Mouse (Mus musculus): ENCODE data around the gene Clmn.
A peak's percentile ranks its signal among the peaks of the same experiment; 100 is the strongest.
"Not testable (repeated sequence)": the region's sequence is repeated elsewhere in the genome, so short reads cannot be mapped to it uniquely, and the experiment has no call there.

The Clmn gene

DNA sequence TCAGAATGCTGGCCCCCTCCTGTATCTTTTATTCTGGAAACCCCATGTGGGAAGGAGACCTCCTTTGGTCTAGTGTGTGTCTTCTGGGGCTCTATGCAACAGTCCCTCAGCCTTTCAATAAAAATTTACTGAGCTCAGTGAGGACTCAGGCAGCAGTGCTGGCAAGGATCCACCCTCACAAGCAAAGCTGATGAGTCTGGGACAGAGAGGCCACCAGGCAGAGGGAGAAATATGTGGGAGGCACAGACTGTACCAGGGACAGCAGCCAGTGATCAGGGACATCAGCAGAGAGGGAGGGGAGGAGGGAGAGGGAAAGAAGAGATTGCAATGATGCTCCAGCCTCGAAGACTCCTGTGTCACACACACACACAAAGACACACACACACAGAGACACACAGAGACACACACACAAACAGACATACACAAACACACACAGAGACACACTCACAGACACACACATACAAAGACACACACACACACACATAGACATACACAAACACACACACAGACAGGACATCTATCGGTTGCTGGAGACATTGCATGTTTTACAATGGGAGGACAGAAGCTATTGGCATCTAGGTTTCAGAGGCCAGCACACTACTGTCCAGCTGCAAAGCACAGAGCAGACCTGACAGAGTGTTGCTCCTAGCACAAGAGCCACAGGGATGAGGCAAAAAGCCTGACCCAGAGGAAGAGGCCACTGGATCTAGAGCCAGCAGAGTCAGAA, 27.6 kb downstream of the Clmn start:
- peak; percentile 31 for DNase-seq

DNA sequence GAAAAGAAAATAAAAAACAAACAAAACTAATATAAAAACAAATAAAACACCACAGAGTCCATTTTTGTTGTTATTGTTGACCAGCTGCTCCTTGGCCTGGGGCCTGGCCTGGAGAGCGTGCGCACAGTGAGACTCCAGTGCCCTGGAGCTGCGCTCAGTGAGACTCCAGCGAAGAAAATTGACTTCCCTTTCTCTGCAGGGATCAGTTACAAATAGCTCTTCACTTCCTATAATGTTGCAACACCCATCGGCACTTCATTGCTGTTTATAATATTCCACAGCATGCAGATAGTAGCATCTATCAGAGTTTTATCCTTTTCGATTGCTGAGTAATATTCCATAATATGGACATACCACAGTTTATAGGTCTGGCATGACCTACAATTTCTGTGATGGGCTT, 28.6 kb downstream of the Clmn start:
- no peak for DNase-seq

DNA sequence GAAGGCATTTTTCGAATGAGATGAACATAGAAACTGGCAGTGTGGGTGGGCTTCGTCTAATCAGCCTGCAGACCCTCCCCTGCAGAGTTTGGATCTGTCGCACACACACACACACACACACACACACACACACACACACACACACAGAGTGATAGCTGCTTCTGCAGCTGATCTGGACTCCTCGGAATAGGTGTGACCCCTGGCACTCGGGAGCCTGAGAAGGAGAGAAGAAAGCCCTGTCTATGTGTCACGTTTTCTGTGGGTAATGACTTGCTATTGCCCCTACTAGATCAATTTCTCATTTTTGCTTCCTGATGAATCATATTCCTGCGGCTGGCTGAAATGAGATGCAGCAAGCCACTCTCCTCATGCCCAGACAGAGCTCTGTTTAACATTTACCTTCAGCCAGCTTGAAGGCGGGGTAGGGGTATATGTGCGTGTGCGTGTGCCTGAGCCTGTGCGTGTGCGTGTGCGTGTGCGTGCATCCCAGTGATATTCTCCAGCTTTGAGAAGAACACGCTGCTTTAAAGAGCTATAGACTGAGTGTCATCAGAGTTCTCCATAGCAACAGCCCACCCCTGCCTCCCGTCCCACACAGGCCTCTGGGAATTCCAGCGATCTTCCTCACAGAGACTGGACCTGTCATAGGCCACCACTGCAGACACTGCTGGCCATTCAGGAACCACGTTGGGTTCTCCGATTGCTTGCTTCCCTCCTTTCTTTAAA, 29.3 kb downstream of the Clmn start:
- DNase-seq, result no peak

DNA sequence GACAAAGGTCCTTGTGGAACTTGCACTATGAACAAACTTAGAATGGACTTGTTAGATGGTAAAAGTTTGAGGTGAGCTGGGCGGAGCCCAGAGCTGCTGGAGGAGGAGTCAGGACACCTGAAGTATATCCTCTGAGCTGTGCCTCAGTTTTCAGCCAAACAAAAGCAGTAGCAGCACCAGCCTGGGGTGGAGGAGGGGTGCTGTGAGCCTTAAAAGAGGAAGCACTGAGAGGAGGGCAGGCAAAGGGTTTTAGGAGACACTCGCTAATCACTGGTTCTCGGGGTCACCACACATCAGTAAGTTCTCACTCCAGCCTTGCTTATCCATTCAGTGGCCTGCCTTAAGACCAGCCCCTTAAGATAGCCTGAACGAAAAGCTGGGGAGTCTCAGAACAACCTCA, 30.1 kb downstream of the Clmn start:
- no peak for DNase-seq

DNA sequence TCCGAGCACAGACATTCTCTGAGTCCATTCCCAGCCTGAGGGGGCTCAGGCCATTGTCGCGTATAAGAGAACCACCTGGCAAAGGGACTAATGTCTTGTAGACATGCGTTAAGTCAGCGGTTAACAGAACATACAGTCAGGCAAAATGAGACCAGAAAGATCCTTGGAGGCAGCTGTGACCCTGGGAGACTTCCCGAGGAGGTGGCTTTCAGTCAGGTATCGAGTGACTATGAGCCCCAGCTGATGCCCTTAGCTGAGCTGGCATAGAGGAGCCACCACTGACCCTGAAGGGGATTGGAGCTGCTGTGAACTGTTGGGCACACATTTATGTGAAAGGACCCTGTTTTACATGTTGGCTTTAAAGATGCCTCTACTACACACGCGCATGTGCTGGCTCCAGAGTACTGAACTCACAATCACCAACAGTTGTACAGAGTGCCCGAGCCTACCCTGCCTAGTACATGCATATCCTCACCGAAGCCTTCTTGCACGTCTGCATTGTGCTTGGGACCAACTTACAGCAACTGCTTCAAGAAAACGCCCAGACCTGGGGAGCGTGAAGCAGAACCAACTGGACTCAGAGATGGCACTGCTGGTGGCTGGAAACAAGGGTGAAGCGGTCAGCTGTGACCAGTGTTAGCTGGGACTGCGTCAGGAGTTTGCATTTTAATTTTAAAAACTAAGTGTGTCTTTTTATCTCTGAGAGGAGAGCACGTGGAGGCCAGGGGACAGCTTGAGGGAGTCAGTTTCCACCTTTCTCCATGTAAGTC, 34.0 kb downstream of the Clmn start:
- no peak for DNase-seq

DNA sequence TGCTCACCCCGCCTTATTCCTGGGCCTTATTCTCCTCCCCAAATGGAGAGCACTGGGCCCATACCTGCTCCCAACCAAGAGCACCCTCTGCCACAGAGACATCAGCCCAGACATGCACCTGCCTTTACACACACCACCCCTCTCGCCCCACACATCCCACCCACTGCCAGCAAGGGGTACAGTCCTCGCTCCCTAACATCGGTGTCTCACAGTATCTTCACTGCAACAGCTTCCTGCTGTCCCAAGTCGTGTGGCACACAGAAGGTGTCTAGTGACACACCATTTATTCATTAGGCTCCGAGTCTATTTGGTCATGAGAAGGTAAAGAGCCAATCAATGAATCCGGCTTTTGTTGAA, 34.6 kb downstream of the Clmn start:
- no peak for DNase-seq

DNA sequence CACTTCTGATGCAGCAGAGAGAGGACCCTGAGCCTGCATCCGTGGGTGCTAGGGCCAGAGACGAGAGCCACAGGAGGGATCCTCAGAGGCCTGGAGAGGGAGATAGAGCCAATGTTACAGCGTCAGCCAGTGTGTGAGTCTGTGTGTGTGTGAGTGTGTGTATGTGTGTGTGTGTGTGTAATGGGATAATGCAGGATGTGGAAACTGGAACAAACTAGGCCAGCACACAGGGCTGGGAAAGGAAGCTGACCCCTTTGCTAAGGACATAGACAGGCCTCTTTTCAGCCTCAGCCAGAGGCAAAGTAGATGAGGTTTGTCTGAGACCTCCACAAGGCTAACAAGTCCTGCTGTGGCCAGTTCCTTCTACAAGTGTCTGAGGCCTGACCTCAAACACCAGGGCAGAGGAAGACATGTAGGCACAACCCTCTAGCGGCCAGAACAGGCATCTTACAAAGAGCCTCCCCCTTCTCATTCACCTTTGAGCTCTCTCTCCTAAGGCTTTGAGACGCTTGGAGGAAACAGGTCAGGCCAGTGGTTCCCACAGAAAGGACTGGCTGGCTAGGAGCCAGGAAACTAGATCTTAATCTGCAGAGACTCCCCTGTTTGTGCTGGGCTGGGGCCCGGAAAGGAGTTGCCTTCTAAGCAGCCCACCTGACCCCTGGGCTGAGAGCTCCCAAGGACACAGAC, 35.1 kb downstream of the Clmn start:
- DNase-seq, result no peak

DNA sequence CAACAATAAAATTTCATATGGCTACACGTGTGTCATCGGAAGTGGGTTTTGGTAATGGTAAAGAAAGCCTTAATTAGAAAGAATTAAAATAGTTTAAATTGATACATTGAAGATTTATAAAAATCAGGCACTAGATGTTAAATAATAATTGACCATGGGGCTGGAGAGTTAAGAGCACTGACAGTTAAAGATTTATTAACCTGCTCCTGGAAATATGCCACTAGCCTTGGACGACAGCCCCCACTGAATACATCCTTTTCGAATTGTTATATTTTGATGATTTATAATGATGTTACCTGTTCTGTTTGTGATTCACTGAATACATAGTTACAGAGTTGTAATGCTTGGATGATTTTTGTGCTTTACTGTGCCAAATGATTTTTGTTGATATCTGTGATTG, 35.9 kb downstream of the Clmn start:
- not testable (repeated sequence) for DNase-seq

DNA sequence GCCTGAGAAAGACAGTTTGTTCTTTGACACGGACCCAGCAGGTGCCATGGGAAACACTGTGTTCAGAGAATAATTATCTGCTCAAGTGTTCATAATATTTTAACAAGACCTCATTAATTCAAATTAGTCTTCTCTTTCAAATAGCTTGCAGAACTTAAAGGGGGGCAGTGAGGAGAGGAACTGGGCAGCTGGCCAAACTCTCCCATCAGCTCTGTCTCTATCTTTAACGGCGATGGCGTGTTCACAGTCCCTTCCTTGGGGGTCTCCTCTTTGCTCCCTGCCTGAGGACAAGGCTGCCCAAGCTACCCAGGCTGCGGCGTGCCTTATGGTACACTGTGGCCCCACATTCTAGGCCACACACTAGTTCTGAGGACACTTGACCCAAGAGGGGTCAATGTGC, 37.2 kb downstream of the Clmn start:
- peak; percentile 37 for DNase-seq

DNA sequence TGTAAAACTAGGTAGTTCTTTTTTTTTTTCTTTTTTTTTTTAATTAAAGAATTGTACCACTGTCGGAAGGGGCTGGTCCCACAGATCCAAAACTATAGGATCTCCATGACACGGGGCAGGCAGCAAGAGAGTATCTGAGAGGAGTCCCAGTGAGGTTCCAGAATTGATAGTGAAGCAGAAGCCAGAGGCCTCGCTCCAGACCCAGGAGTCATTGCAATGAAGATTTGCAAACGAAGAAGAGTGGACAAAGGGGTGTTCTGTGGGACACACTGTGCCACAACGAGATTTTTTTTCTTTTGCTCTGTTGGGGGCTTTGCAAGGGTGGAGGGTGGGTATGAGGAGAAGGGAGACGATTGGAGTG, 40.0 kb downstream of the Clmn start:
- DNase-seq, result no peak

DNA sequence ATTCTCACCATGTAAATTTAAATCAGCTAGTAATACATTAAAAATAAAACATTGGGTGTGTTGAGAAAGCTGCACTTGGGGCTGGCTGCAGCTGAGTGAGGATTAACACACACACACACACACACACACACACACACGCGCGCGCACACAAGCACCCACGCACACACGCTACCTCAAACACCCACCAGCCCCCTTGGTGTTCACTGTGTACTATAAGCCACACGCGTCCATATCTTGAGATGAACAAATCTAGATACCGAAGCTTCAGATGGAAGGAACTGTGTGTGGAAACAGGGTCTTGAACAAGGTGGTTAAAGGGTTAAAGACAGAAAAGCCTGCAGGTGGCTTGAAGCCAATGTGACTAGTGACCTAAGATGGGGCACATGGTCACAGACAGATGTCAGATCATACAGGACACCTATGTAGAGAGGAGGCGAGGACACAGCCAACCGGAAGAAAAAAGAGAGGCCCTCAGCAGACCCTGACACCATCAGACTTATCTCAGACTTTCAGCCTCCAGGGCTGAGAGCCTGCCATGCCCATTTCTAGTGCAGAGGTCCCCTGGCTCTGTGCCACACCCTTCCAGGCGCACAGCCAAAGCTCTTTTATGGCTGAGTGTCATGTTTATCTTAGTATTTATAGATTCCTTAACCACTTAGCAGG, 40.5 kb downstream of the Clmn start:
- peak; percentile 65 for DNase-seq

DNA sequence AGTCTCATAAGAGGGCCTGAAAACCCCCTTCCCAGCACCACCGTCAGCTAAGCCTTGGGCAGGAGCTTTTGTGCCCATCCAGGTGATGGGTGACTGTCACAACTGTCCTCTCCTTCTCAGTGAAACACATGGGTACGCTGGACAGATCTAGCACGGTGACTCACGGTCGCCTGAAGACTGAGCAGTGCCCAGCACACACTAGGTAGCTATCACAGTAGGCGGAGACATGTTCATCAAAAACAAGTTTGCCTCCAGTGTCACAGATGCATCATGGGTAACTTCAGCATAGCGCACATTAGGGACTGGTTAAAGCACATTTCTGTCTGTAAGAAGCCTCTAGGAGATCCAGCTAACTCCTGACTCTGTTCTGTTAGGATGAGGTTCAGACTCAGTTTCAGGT, 41.2 kb downstream of the Clmn start:
- no peak for DNase-seq

DNA sequence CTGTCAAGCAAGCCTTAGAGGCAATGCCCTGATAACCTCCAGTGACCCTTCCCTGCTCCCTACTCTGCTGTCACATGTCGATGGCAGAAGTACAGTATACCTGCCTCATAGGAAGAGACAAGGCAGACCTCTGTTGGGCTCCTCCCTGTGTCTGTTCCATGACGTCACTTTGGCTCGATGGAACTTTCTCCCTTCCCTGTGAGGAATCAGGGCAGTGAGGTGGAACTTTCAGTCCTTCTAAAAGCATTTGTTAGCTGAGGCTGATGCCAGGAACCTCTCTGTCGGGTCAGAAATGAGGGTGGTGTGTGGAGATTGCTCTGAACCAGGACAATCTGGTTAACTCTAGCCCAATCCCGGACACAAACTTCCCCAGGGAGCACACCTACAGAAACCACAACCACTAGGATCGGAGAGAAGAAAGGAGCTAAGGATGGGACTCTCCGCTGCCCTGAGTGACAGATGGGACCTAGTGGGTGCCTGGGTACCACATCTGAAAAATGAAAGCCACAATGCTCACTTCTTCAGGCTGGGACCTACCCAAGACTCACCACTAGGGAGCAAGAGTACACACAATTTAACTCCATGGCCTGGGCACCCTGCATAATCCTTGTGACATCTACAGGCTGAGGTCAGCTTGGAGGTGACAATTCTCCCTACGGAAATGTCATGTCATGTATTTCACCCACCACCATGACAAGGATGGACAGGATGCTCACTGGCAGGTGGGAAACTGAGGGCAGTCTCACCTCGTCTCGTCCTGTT, 41.9 kb downstream of the Clmn start:
- no peak for DNase-seq

DNA sequence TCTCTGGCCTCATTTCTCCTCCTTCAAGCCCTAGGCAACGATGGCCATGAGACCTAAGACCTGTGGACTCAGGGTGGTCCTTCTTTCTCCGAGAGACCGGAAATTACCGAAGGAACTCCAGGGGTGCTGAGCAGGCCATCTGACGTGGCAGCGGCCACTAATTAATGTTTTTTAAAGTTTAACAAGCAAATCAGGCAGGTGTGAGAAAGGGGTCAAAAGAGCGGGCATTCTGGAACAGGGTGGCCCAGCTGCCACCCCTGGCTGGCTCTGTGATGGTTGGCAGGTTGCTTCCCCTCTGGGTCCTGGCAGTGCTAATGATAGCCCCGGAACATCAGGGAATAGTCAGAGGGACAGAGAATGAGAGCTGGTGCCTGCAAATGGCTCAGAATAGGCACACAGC, 42.7 kb downstream of the Clmn start:
- no peak for DNase-seq

DNA sequence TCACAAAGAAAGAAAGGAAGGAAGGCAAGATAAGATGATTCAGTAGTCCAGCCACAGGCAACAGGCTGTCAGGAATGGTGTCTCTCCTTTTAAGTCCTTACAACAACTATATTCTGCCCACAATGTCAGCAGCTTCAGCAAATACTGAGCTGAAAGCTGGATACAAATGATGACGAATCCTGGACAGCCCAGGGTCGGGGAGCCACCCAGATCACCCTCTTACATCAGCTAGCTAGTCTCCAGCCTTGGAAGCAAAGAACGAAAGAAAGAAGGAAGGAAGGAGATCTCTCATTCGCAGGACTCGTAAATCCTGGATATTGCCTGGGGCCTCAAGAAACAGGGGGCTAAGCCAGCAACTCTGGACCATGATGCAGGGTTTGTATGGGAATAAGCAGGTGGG, 44.8 kb downstream of the Clmn start:
- DNase-seq, result no peak

DNA sequence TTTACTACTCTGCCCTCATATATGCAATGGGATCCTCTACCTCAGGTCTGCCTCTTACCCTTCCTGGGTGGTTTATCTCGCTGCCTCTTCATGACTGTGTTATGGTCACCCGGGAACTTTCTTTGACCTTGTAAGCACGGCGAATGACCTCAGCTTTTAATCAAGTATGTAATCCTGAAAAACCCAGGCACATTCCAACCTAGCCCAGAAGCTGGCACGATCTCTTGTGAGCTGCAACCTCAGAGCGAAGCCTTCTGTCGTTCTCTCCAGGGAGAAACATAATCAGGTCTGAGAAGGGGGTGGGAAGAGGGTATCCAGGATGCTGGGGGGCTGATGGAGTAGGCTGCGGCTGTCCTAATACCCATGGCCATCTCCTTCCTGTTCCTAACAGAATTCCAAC, 45.8 kb downstream of the Clmn start:
- no peak for DNase-seq

DNA sequence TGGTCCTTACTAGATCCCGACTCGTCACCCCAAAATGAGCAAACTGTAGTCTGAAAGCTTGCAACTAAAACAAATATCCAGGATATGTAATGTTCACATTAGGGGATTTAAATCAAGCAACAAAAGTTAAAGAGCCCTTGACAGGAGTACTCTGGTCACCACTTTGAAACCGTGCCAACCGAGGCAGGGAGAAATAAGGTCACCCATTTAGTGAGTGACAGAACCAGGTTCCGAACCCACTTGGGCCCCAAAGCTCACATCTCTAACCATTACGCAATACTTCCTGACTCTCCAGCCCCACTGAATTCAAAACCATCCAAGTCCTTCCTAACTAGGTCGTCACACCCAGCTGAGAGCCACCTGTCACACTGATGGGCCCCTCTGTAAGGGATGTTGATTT, 46.8 kb downstream of the Clmn start:
- no peak for DNase-seq

DNA sequence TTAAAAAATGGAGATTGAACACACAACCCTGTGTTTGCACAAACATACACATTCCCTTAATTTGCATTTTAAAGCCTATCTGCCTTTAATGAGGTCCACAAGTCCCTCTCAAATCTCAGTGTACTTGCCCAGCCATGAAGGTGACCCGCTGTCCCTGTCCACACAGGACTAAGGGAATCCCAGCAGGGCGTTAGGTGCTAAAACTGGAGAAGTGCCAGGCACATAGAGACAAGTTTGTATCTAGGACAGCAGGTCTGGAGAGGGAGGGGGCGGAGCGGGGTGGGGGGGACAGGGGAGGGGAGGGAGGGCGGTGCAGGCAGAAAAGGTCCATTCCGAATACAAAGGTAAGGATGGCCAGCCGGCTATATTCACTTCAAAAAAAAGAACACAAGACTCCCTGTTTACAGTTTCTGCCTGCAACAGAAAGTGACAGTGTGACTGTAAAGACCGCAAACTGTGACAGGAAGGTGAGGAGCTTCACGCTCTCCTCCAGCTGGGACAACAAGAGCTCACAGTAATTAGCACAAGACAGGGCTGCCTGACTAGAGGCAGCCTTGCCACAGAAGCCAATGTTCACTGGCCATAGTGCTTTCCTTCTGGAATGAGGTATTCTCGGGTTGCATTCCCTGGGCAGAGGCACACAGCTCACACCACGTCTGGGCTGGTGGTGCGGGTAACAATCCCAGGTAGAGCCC, 47.6 kb downstream of the Clmn start:
- DNase-seq, result no peak

DNA sequence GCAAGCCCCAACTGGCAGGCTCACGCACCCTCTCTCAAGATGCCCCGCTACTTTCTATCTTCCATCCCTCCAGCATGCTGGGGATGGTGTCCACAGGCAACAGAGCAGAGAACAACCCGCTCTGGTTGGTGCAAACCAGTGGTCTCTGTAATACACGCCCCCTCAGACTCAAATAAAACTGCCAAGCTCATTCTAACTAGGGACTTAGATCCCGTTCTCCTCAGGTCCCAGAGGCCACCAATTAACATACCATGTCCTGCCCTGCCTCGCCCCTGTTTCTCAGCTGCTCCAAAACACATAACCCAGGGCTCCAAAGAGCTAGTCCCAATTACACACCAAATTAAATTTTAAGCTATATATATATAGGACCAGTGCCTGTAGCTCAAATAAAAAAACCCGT, 50.6 kb downstream of the Clmn start:
- DNase-seq, result no peak

DNA sequence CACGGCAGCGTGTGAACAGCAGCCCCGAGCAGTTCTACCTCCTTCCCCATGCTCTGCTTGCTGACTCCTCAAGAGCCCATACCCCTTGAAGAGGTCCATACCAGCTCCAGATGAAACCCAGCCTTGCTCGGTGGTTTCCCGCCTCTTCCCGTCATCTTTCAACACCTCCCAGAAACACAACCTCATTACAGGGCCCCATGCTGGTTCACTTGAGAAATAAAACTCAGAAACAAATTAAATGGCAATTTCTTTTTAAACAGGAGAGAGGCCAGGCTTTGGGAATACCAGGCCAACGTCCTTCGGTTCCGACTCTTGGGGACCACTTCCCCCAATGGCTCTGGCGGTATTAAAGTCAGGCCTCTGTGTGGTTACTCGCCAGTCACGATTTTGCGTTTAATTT, 51.1 kb downstream of the Clmn start:
- DNase-seq, result no peak

DNA sequence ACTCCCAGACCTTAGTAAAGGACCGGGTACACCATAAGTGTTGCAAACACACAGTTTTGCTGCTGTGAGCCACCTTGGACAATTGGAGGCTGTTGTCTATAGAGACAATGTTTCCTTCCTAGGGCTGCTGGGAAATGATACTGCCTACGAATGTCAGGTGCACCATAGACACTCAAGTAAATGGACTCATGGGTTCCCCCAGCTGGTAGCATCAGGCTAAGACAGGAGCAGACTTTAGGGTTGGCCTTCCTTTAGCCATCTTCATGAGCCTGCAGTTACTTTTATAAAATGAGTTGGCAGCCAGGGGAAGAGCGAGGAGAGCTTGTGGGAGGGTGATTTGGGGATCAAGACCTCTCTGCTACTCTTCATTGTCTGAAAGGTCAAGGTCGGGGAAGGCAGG, 52.2 kb downstream of the Clmn start:
- no peak for DNase-seq

All from right cerebral cortex, postnatal 4 days (tissue).